22 mouse cellular contexts compared by ENCODE assay signal in the genomic region with DNA sequence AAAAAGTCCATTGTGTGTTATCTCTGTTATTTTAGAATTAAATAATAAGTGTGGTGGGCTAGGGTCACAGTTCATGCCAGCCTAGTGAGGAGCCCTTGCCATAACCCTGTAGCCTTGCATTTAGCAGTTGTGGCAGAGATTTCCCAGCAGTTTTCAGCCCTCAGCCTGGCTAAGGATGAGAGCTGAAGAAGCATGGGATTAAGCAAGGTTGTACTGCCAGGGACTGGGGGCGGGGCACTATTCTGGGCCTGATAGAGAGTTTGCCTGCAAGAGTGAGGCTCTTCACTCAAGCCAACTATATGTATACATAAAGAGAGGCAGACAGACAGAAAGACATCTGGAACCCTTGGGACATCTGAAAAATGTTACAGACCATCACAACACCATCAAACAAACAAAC. TPM values are rescaled to one million over a fixed set of nuclear protein-coding genes. Genes with fewer than 3 reads are reported as not detected.
DNase-seq lines count a peak whose midpoint lies in the region; ATAC-seq and TF ChIP-seq lines count a peak whose summit lies in the region.
"Had no signal": no experiment of that assay in that cellular context is flagged by ENCODE, and none has a peak within 500 bp of the region (broad histone marks: within the 10 kb centered on the region; RNA-seq: fewer than 3 reads in every experiment).

No protein-coding gene starts in this region.

- no peak for TF ChIP-seq EP300 in MEL (IDR thresholded peaks at IDR 0.05; ENCODE audit: low read depth in 1 of 2, low read length in 2 of 2)

- H3K79me2 ChIP-seq in MEL (ENCODE audit: control insufficient read depth, insufficient read depth, low read length, poor library complexity) (no peaks in the 10 kb centered on the region; the same call in 1 of the 2 replicates), myocyte (ENCODE audit: control insufficient read depth, insufficient read depth) (no peaks in the 10 kb centered on the region)

- ATAC-seq in heart, embryonic 11.5 days (replicated peaks; ENCODE audit: insufficient number of reproducible peaks, low FRiP score, low TSS enrichment), result no peak
- ATAC-seq in liver, embryonic 12.5 days, result no peak
- ATAC-seq: CD4-positive, CD25-positive, alpha-beta regulatory T cell, adult 4 months; forebrain, embryonic 13.5 days; forebrain, embryonic 15.5 days had no signal

- TF ChIP-seq RAD21 in MEL (IDR thresholded peaks at IDR 0.05; ENCODE audit: low read depth, low read length), result no peak

- no peak overlapping the region for H3K27ac ChIP-seq in heart, embryonic 10.5 days
- no peak overlapping the region for H3K27ac ChIP-seq in heart, embryonic 11.5 days (ENCODE audit: low read depth, low read length)
- no peak overlapping the region for H3K27ac ChIP-seq in MEL (ENCODE audit: control insufficient read depth, low read depth, low read length)
- peak overlapping the region; percentile 86; the same call in 1 of the 2 replicates for H3K27ac ChIP-seq in liver, embryonic 12.5 days
- H3K27ac ChIP-seq: embryonic facial prominence, embryonic 10.5 days; embryonic facial prominence, embryonic 12.5 days; forebrain, embryonic 13.5 days; forebrain, embryonic 15.5 days had no signal

- peak; percentile 67 for DNase-seq in heart, embryonic 10.5 days (ENCODE audit: low spot score)
- DNase-seq in MEL (ENCODE audit: low read depth, low spot score), result peak; percentile 32
- DNase-seq in adrenal gland, adult (ENCODE audit: inconsistent age in 2 of 2, low spot score in 1 of 2), result no peak
- DNase-seq in gastrocnemius, postnatal 10 days, result no peak
- DNase-seq: adrenal gland, adult 8-10 months; adrenal gland, postnatal 14 days; adrenal gland, postnatal 36 days; B cell, adult 2 months; cerebellum, adult 11-12 months; cerebellum, adult 2 months; cerebellum, adult 9-10 months; cerebellum, postnatal 10 days; cerebellum, postnatal 25 days had no signal

- no peaks in the 10 kb centered on the region for H3K36me3 ChIP-seq in heart, embryonic 10.5 days
- no peaks in the 10 kb centered on the region for H3K36me3 ChIP-seq in heart, embryonic 11.5 days (ENCODE audit: control insufficient read depth, insufficient read depth, low read length)
- H3K36me3 ChIP-seq in MEL (ENCODE audit: control insufficient read depth in 1 of 2, insufficient read depth in 2 of 2, low read length in 2 of 2) (peaks cover 0 to 33% of the 10 kb centered on the region in 2 experiments; a peak in 2 of 4 replicates), myocyte (ENCODE audit: control insufficient read depth, insufficient read depth) (no peaks in the 10 kb centered on the region)
- no peaks in the 10 kb centered on the region for H3K36me3 ChIP-seq in liver, embryonic 12.5 days
- H3K36me3 ChIP-seq: embryonic facial prominence, embryonic 10.5 days; embryonic facial prominence, embryonic 12.5 days; forebrain, embryonic 15.5 days; G1E had no signal

- H3K27me3 ChIP-seq in heart, embryonic 10.5 days (ENCODE audit: insufficient read depth, poor library complexity, severe bottlenecking), result no peaks in the 10 kb centered on the region
- no peaks in the 10 kb centered on the region for H3K27me3 ChIP-seq in heart, embryonic 11.5 days (ENCODE audit: control insufficient read depth, insufficient read depth, low read length)
- H3K27me3 ChIP-seq in MEL (ENCODE audit: control insufficient read depth in 1 of 2, insufficient read depth in 2 of 2, low read length in 2 of 2), result no peaks in the 10 kb centered on the region
- 0 out of 2 replicates have a peak, but pooled peaks cover 3% of the 10 kb centered on the region for H3K27me3 ChIP-seq in liver, embryonic 12.5 days (replicated peaks)
- no peaks in the 10 kb centered on the region for H3K27me3 ChIP-seq in myocyte (ENCODE audit: control insufficient read depth, insufficient read depth, insufficient read length)
- H3K27me3 ChIP-seq: embryonic facial prominence, embryonic 12.5 days; forebrain, embryonic 13.5 days; forebrain, embryonic 15.5 days had no signal

- TF ChIP-seq POLR2A in MEL (IDR thresholded peaks at IDR 0.05; ENCODE audit: control insufficient read depth in 1 of 2, insufficient read depth in 1 of 2, low read depth in 1 of 2, low read length in 2 of 2, poor library complexity in 1 of 2) (no peak), myocyte (IDR thresholded peaks at IDR 0.05; ENCODE audit: insufficient read length, low read depth) (no peak)

- no peak for TF ChIP-seq CTCF in MEL (IDR thresholded peaks at IDR 0.05 in 2 of 3, conservative IDR thresholded peaks at IDR 0.05 in 1 of 3; ENCODE audit: control insufficient read depth in 1 of 3, insufficient read depth in 1 of 3, low read depth in 2 of 3, low read length in 3 of 3, poor library complexity in 1 of 3, severe bottlenecking in 1 of 3)

- no peaks in the 10 kb centered on the region for H3K9me3 ChIP-seq in heart, embryonic 10.5 days
- H3K9me3 ChIP-seq in heart, embryonic 11.5 days (replicated peaks; ENCODE audit: control insufficient read depth, low read length), result no peaks in the 10 kb centered on the region
- H3K9me3 ChIP-seq in MEL (replicated peaks; ENCODE audit: insufficient read depth, low read length), result no peaks in the 10 kb centered on the region
- no peaks in the 10 kb centered on the region for H3K9me3 ChIP-seq in liver, embryonic 12.5 days (replicated peaks)
- H3K9me3 ChIP-seq: embryonic facial prominence, embryonic 10.5 days; embryonic facial prominence, embryonic 12.5 days; forebrain, embryonic 13.5 days; forebrain, embryonic 15.5 days; G1E had no signal

- H3K4me1 ChIP-seq in heart, embryonic 10.5 days, result peaks cover 15% of the 10 kb centered on the region; the same call in 1 of the 2 replicates
- peaks cover 3% of the 10 kb centered on the region; the same call in 1 of the 2 replicates for H3K4me1 ChIP-seq in heart, embryonic 11.5 days (ENCODE audit: control insufficient read depth, insufficient read depth, low read length)
- peaks cover 19 to 38% of the 10 kb centered on the region in 2 experiments for H3K4me1 ChIP-seq in MEL (ENCODE audit: control insufficient read depth in 1 of 2, insufficient read depth in 2 of 2, low read length in 2 of 2)
- peaks cover 48% of the 10 kb centered on the region for H3K4me1 ChIP-seq in liver, embryonic 12.5 days
- H3K4me1 ChIP-seq: forebrain, embryonic 13.5 days; forebrain, embryonic 15.5 days had no signal

- H3K4me2 ChIP-seq in heart, embryonic 11.5 days, result no peak overlapping the region
- H3K4me2 ChIP-seq in liver, embryonic 12.5 days, result no peak overlapping the region
- H3K4me2 ChIP-seq in myocyte (ENCODE audit: low read depth), result peak overlapping the region; percentile 56
- H3K4me2 ChIP-seq: embryonic facial prominence, embryonic 12.5 days; forebrain, embryonic 13.5 days; forebrain, embryonic 15.5 days had no signal

- H3K4me3 ChIP-seq in heart, embryonic 10.5 days, result no peak overlapping the region
- H3K4me3 ChIP-seq in heart, embryonic 11.5 days (ENCODE audit: low read depth, low read length), result no peak overlapping the region
- H3K4me3 ChIP-seq in MEL (ENCODE audit: control insufficient read depth in 1 of 2, insufficient read depth in 1 of 2, low read depth in 2 of 2, low read length in 2 of 2) (no peak overlapping the region), myocyte (no peak overlapping the region)
- no peak overlapping the region for H3K4me3 ChIP-seq in liver, embryonic 12.5 days
- H3K4me3 ChIP-seq: embryonic facial prominence, embryonic 10.5 days; embryonic facial prominence, embryonic 12.5 days; forebrain, embryonic 13.5 days; forebrain, embryonic 15.5 days had no signal

- no peak overlapping the region for H3ac ChIP-seq in myocyte (ENCODE audit: control insufficient read depth, insufficient read length)

- 67% methylated on average over 1 of the region's 1 CpGs for WGBS in heart, embryonic 10.5 days
- 77% methylated on average over 1 of the region's 1 CpGs for WGBS in heart, embryonic 11.5 days (ENCODE audit: insufficient replicate concordance)
- 50% methylated on average over 1 of the region's 1 CpGs for WGBS in liver, embryonic 12.5 days (ENCODE audit: insufficient replicate concordance)

- no peak overlapping the region for H3K9ac ChIP-seq in heart, embryonic 11.5 days (ENCODE audit: low read depth, low read length)
- H3K9ac ChIP-seq in MEL (ENCODE audit: control insufficient read depth, low read depth, low read length, poor library complexity, severe bottlenecking), result no peak overlapping the region
- H3K9ac ChIP-seq in liver, embryonic 12.5 days, result no peak overlapping the region
- H3K9ac ChIP-seq: embryonic facial prominence, embryonic 12.5 days; forebrain, embryonic 13.5 days; forebrain, embryonic 15.5 days had no signal

TF ChIP-seq in MEL, 35 proteins besides CTCF, POLR2A, EP300 and RAD21 (continues in another document):
- TF ChIP-seq MAZ (IDR thresholded peaks at IDR 0.05; ENCODE audit: low read depth, low read length), result no peak
- TF ChIP-seq E2F4 (IDR thresholded peaks at IDR 0.05; ENCODE audit: borderline replicate concordance, low read depth, low read length), result no peak
- no peak for TF ChIP-seq GATA1 (IDR thresholded peaks at IDR 0.05; ENCODE audit: low read depth, low read length)
- TF ChIP-seq ZMIZ1 (IDR thresholded peaks at IDR 0.05; ENCODE audit: low read depth, low read length), result no peak
- no peak for TF ChIP-seq USF1 (IDR thresholded peaks at IDR 0.05; ENCODE audit: low read depth, low read length)
- no peak for TF ChIP-seq POLR2AphosphoS5 (IDR thresholded peaks at IDR 0.05; ENCODE audit: borderline replicate concordance, low read depth, low read length)
- no peak for TF ChIP-seq MYC (IDR thresholded peaks at IDR 0.05; ENCODE audit: low read depth, low read length)

TF ChIP-seq in myocyte, 11 proteins besides CTCF, POLR2A, EP300 and RAD21 (continues in another document):
- TF ChIP-seq SRF (IDR thresholded peaks at IDR 0.05; ENCODE audit: control insufficient read depth, insufficient read length, low read depth), result no peak
- TF ChIP-seq MYOD1 (IDR thresholded peaks at IDR 0.05; ENCODE audit: control insufficient read depth in 1 of 3, insufficient read length in 2 of 3, low read depth in 2 of 3), result no peak
- TF ChIP-seq POLR2AphosphoS2 (IDR thresholded peaks at IDR 0.05; ENCODE audit: insufficient read length, low read depth), result no peak
- TF ChIP-seq TCF3 (IDR thresholded peaks at IDR 0.05; ENCODE audit: insufficient read length, low read depth), result no peak
- TF ChIP-seq USF1 (IDR thresholded peaks at IDR 0.05; ENCODE audit: low read depth), result no peak
- TF ChIP-seq E2F4 (IDR thresholded peaks at IDR 0.05; ENCODE audit: insufficient read depth), result no peak
- TF ChIP-seq TCF12 (IDR thresholded peaks at IDR 0.05; ENCODE audit: insufficient read depth, poor library complexity, severe bottlenecking), result no peak
- TF ChIP-seq CEBPB (IDR thresholded peaks at IDR 0.05; ENCODE audit: insufficient read depth, poor library complexity, severe bottlenecking), result no peak

RNA-seq across cellular contexts. Expression of gene Nup160, which starts 18.0 kb away (rescaled TPM):
- polyA plus RNA-seq in heart, embryonic 10.5 days (2016; fragmentation: Nextera tagmentation; extraction: Ambion mirVana), result 45.3 and 49.2 TPM in 2 replicates
- 35.6 and 36.4 TPM in 2 replicates for polyA plus RNA-seq in heart, embryonic 11.5 days (2014; fragmentation: Nextera tagmentation; extraction: Ambion mirVana)
- 43.8 and 53.4 TPM in 2 replicates for total RNA-seq in MEL (2012; rRNA removed)
- polyA plus RNA-seq in MEL (2012; ENCODE audit: insufficient read depth in 1 of 2, insufficient read length in 2 of 2, low read depth in 1 of 2, low replicate concordance in 2 of 2, missing spikeins in 1 of 2) (10 to 100 TPM; 63.8 to 91.4 TPM), myocyte (2012; fragmentation: generic; extraction: Trizol) (7.8 TPM)
- polyA plus RNA-seq in liver, embryonic 12.5 days (2016; fragmentation: Nextera tagmentation; extraction: Ambion mirVana), result 60.3 and 61.3 TPM in 2 replicates
- 10 to 100 TPM; 11.7 to 14.9 TPM for total RNA-seq in gastrocnemius, postnatal 10 days (2021)

Comparison
In these comparisons a context has a peak if more than half of its experiments do, and no peak if none do; other contexts are left out.
1. DNase-seq: peak in heart, embryonic 10.5 days (single experiment) and MEL (single experiment); none in adrenal gland, adult (0 of 2) and gastrocnemius, postnatal 10 days (single experiment).